Mouse (Mus musculus) CD4-positive, CD25-positive, alpha-beta regulatory T cell, adult 4 months (primary cell): ENCODE data around the gene C1qtnf12. TPM values are rescaled to one million over a fixed set of nuclear protein-coding genes. Genes with fewer than 3 reads are reported as not detected.

Experiments
- ATAC-seq: one replicate; pipeline ENCODE4 v1.8.0; 2017
- polyA plus RNA-seq, 2 experiments: library from polyadenylated mRNA; unstranded; fragments of 100-300 nt; shearing (Covaris generic); gene quantifications; one replicate each; pipeline ENCODE4 v1.2.1; 2017

The C1qtnf12 gene
- 1 to 10 TPM; 7.6 TPM for polyA plus RNA-seq

DNA sequence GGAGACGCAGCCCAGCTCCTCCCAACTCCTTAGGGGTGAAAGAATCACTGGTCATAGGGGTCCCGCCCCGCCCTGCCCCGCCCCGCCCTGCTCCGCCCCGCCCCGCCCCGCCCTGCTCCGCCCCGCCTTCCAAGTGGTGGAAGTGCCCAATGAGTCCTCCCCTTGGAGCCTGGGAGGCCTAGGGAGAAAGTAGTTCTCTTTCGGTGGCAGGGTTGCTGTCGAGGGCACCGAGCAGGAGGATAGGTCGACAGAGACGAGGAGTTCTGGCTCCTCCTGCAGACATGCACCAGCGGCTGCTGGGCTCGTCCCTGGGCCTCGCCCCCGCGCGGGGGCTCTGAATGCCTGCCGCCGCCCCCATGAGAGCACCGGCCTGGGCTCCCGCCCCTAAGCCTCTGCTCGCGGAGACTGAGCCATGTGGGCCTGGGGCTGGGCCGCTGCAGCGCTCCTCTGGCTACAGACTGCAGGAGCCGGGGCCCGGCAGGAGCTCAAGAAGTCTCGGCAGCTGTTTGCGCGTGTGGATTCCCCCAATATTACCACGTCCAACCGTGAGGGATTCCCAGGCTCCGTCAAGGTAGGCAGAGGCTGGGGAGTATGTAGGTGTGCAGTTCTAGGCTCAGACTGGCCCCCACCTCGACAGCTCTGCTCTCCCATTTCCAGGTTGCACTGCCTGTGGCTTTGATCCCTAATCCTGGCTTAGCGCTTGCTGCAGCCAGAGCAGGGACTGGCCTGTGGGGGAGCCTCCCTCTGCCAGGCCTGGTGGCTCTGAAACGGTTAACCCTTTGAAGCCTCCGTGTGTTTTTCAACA, at the start of gene C1qtnf12:
Gene C1qtnf12 (plus strand): TSS at position 152 of the 805 bp plus-strand sequence.
- ATAC-seq = peak; percentile 62

DNA sequence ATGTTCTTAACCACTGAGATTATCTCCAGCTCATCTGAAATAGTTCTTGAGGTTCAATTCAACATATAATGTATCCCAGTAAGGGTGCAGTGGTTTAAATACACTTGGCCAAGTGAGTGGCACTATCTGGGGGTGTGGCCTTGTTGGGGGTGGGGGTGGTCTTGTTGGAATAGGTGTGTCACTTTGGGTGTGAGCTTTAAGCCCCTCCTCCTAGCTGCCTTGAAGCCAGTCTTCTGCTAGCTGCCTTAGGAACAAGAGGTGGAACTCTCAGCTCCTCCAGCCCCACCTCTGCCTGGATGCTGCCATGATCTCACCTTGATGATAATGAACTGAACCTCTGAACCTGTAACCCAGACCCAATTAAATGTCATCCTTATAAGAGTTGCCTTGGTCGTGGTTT, 30.1 kb upstream of the C1qtnf12 start:
- no peak for ATAC-seq

DNA sequence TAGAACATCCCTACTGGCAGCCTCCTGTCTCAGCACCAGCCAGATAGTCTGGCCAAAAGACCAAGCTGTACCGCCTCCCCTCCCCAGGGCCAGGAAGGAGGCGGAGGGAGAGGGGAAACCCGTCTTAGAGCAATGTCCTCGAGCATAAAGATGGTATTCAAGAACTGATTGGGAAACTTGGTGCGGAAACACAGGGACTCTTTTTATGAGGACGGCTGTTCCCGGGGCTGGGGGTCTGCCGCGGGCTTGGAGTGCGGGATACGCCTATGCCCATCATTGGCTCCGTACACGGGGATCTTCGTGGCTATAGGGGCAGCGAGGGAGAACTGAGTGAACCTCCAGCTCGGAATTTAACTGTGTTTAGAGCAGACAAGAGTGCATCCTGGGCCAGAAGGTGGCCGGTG, 19.1 kb upstream of the C1qtnf12 start:
- ATAC-seq = no peak

DNA sequence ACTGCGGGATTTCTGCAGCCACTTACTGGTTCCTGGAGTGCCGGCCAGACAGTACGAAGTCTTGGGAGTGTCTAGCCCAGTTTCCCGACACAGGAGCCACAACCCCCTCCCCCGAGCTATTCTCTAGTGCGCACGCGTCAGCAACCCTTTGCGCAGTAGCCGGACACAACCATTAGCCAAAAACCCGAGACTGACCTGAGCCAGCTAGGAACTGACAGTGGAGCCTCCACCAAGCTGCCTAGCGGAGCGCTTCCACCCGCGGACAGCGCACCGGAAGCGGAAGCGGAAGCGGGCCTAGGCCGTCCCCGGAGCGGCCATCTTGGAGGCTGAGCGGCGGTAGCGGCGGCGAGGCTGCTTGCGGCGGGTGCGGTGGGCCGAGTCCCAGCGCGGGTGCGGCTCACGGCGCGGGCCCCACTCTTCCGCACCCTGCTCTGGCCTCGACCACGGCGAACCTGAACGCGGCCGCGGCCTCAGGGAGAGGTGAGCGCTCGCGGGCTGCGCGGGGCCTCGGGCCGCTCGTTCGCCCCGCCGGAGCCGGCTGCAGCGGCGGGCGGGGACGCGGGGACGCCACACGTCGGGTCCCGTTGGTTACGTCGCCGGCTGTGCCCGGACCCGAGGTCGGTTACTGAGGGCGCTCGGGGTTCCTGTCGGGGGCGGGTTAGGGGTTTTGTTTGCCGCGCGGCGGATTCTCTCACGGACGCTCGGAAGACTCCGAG, 18.4 kb upstream of the C1qtnf12 start, which contains the start of gene Ube2j2:
Gene Ube2j2 (plus strand): TSS at position 298 of the 716 bp plus-strand sequence.
- peak; percentile 90 for ATAC-seq

DNA sequence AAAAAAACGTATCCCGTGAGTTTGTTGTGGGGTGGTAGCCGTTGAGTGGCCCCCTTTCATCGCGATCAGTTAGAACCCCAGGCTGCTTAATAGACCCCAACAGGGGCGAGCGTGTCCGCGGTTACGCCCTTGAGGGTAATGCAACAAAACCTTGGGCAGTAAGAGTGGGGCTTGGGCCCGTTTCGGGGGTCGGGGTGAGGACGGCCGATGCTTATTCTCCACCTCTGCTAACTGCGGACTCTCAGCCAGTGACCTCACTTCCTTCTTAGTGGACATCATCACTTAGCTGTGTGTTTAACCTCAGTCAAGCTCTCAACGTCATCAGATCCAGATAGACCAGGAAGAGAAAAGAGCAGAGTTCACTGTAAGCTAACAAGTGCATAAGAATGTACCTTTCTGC, 17.8 kb upstream of the C1qtnf12 start:
- peak; percentile 40 for ATAC-seq

DNA sequence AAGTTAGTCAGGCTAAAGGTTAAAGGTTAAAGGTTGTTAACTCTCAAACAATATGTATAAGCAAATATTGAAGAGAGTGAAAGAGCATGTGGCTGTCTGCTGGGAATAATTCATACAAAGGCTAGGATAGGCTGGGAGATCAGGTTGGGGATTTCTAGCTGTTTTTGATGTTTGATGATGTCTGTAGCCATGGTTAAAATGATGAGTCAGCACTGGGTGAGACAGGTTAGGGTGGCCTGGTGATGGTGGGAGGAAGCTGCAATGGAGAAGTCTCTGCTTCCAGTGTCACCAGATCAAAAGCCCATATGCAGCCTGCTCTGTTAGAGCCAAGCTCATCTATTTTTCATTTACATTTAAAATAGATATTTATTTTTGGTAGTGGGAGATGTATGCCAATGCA, 15.0 kb upstream of the C1qtnf12 start:
- no peak for ATAC-seq

DNA sequence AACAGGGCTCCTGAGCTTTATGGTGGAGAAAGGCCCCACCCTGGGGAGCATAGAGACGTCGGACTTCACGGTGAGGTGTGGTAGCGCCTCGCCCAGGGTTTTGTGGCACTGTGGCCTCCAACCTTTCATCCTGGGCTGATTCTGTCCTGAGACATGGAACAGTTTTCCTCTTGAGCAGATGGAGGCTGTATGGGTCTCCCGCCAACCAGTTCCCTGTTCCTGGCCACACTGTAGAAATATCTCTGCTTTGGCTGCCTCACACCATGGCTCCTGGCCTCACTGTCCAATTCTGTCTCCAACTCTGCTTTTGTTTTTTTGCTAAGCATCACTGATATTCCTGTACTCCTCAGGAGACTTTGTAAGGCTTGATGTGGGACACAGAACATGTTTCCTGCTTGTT, 6.6 kb upstream of the C1qtnf12 start:
- ATAC-seq = no peak

DNA sequence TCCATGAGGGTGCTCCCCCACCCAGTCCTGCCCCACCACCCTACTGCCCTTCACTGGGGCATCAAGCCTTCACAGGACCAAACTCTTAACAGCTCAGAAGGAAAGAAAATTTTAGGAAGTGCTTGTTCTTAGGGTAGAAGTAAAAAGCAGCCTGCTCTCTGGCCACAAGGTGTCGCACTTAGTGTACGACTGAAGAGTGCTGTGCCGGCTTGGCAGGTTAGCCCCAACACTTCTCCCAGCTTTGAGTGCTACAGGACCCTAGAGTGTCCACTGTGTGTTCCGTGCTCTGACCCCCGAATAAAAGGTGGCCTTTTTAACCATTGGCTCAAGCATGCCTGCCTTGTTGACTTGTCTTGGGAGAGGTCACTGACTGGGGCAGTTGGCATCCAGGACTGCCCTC, 2.8 kb upstream of the C1qtnf12 start:
- peak; percentile 83 for ATAC-seq

DNA sequence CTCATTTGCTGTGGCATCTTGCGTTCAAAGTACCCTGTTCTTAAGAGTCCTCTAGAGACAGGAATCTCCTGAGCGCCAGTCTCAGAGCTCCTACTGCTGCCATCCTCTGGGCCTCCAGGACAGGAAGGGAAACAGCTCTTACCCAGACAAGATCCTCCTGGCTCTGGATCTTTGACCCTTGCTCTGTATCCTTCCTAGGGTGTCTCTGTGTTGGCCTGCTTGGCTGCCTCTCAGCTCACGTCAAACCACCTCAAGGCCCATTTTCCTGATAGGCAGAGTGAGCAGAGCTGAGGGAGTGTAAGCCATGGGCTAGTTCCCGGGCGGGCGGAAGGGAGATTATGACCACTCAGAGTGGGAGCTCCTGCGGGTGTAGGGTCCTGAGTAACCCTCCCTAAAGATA, 988 bp downstream of the C1qtnf12 start:
- no peak for ATAC-seq

DNA sequence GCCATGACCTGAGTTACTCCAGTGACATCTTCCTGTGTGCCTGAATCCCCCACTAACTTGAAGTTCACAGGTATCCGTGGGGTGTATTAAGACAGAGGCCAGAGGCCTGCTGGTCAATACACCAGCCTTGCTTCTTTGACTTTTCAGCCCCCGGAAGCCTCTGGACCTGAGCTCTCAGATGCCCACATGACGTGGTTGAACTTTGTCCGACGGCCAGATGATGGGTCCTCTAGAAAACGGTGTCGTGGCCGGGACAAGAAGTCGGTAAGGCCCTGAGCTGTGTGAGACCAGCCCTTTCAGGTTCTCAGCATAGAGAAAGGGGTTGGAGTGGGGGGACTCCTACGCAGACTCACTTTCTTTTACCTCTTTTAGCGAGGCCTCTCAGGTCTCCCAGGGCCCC, 2.3 kb downstream of the C1qtnf12 start:
- no peak for ATAC-seq

DNA sequence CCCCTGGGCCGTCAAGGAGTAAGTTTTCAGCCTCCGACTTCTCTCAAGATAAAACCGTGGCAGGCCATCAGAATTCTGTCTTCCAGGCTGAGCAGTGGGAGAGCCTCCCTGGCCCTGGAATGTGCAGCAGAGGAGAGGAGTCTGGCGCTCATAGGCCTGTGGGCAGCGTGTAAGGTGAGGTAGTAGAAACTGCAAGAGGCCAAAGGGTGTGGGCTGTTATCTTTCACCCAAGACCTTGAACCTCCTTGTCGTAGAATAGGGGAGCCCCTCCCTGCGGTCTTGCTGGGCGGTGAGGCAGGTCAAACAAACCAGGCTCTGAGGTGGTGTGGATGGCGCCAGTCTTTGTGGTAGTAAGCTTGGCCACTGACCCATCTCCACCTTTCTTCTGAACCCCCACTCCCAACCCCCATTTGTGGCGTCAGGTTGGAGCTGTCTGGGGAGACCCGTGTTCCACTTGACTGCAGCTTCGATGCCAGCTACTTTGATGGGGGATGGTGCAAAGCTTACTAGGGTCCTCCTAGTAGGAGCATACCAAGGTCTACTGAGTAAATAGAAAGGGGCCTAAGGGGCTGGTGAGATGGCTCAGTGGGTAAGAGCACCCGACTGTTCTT, 7.0 kb downstream of the C1qtnf12 start:
- ATAC-seq = no peak

DNA sequence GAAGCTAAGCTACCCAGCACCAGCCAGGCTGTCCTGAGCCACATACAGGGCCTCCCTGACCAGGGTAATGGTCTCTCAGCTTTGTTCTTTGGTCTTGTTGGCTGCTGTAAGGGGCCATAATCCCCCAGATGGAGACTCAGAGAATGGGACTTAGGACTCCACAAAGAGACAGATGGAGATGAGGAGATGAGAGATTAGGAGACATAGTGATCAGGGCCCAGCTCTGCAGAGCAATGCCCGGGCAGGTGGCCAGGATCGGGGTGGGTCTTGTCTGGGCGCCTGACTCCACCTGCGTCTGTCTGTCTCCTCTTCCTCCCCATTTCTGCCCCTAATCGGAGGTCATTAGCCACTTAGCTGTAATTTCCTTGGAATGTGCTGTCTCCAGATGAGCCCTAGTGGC, 8.2 kb downstream of the C1qtnf12 start:
- no peak for ATAC-seq

DNA sequence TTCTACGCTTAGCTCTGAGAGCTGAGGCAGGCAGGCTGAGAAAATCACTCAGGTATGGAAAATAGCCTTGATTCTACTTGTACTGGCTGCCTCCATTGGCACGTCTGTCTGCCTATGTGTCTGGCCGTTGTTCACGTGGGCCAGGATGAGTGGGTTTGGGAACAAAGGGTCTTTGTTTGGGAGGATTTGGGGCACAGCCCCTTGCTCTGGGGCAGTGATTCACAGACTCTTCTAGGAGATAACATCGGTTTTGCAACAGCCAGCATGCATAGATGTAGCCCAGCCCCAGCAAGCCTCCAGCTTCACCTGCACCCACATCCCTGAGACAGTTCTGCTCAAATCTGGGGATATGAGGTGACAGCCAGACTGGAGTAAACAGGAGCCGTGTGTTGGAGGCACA, 10.5 kb downstream of the C1qtnf12 start:
- ATAC-seq = no peak

DNA sequence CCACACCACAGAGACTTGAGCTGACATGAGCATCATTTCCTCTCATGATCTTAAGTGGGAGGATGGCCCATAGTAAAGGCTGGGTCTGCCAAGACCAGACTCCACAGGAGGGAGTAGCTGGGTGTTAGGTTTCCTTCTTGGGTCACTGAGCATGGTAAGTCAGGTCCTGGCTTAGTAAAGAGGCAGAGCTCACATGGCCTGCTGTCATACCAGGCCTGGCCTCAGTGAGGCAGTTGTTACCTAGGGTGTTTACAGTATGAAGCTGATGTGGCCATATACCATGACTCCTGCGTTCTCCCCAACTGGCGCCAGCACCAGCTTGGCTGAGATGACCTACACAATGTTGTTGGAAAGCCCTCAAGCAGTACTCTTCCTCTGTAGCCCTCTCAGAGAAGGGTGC, 11.1 kb downstream of the C1qtnf12 start:
- ATAC-seq = no peak

DNA sequence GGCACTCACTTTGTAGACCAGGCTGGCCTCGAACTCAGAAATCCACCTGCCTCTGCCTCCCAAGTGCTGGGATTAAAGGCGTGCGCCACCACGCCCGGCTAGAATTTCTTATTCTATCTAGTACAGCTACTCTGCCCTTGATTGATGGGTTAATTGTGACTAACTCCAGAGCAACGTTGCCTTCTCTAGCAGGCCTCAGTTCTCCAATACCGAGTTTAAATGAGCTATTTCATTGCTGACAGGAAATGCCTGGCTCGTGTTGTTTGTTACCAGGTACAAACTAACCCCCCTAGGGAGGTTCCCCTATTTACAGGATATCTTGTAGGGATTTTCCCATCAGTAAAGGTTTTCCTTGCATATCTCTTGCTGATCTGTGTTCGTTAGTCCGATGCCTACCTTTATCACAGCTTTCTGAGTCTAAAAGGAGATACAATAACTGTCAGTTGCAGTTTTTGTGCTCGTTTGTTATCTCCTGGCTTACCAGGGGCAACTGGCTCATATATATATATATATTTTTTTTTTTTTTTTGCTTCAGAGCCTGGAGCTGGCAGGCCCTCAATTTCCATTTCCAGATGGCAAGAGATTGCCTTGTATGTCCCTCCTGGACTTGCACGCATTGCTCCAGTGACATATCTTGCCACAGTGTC, 19.4 kb downstream of the C1qtnf12 start:
- ATAC-seq = no peak

DNA sequence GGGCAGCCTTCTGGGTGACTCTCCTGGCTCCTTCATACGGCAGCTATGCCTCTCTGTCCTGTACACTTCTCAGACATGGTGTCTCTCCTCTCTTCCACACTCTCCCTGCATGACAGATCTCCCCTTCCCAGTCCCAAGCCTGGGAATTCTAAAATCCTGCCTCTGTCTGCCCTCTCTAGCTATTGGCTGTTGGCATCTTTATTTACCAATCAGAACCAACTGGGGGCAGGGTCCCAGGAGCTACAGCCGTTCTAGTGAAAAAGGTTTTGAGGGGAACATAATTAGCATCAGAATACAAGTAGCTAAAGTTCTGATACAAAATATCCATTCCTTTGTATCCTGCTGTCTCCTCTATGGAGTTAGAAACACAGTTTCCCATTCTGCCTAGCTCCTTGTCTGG, 21.7 kb downstream of the C1qtnf12 start:
- no peak for ATAC-seq

DNA sequence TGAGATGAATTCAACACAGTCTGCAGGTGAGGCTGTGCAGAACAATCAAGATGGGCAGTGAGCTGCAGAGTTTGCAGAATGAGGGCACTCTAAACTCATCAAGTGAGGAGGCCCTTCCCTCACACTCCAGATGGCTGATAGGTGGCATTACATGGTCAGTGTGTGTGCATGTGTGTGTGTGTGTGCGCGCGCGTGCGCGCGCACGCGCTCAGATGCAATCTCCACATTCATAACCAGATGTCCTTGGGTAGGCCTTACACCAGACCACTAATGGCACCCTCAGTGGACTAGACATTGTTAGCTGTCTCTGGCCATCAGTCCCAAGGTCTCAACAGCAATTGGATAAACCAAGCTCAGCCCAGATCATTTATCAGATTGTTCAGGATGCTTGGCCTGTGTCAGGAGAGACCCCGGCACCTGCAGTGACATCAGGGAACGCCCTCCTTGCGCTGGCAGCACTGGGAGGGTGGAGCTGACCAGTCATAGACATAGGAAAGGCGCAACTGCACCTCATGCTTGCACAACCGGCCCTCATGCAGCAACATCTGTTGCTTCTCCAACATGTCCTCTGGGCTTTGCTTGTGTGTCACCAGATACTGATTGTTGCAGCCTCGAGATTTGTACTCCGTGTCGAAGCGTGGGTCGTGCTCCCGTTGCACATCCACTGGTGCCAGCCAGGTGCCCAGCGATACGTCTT, 29.2 kb downstream of the C1qtnf12 start:
- no peak for ATAC-seq

DNA sequence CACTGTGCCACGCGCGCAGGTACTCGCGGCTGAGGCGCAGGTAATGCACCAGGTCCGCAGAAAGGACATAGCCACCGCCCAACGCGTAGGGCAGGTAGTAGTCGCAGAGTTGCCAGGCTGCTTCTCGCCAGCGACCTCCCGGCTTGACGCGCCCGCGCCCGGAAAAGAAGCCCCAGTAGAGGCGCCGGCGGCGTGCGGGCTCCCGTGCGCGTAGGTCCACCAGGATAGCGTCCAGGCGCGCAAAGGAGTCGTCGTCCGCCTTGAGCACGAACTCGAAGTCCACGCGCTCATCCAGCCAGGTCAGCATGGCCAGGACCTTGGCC, 29.8 kb downstream of the C1qtnf12 start:
- ATAC-seq = no peak

DNA sequence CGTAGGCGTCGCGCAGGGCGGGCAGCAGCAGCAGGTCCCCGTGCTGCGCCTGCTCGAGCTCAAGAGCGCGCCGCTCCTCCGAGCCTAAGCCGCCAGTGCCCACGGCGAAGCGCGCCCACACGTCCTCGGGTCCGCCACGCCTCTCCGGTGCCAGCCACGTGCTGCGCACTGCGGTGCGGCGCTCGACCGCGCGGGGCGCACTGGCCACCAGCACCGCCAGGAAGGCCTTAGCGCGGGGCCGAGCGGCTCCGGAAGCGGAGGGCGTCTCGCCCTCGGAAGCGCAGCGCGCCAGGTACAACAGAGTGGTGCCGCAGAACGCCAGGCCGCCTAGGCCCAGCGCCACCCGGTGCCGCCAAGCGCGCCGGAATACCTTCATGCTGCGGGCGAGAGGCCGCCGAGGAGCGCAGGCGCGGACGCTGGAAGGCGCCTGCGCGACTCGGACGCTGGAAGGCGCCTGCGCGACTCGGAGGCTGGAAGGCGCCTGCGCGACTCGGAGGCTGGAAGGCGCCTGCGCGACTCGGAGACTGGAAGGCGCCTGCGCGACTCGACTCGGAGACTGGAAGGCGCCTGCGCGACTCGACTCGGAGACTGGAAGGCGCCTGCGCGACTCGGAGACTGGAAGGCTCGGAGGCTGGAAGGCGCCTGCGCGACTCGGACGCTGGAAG, 30.3 kb downstream of the C1qtnf12 start, which contains the start of the genes B3galt6 and Sdf4:
Gene B3galt6 (minus strand): TSS at position 409 of the 665 bp plus-strand sequence.
Gene Sdf4 (plus strand): TSS at position 632 of the 665 bp plus-strand sequence.
- peak; percentile 79 for ATAC-seq

DNA sequence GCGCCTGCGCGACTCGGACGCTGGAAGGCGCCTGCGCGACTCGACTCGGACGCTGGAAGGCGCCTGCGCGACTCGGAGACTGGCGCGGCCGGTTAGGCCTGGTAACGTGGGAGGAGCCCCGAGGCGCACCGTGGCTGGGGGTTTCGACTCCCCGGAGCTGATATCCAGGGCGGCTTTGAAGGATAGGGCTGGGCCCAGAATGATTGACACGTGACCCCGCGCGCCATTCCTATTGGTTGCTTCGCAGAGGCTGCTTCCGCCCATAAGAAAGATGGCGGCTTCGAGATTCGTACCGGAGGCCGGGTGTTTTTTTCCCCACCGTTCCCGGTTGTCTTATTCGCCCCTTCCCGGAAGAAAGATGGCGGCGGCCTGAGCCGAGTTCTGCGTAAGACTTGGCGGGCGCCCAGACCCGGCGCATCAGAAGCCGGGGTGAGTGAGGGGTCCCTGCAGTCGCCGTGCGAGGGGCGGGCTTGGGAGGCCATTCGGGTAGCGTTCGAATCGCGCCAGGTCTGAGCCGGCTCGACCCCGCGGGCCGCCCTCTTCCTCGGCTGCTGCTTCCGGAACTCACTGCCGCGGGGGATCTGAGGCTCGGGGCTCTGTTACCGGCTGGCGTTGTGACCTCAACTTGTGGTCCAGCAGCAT, 30.9 kb downstream of the C1qtnf12 start:
- ATAC-seq = peak; percentile 82

DNA sequence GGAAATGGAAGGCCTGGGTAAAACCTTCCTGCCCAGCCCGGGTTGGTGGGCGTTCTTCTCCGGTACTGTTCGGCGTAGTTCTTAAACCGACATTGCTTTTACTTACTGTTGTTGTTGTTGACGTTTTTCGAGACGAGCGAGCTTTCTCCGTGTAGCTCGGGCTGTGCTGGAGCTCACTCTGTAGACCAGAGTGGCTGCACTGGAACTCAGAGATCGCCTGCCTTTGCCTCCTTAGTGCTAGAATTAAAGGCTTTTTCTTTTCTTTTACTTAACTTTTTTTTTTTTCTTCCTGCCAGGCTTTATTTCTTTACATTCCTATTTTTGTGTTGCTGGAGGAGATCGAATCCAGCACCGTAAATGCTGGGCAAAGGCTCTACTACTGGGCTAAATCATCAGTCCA, 31.5 kb downstream of the C1qtnf12 start:
- ATAC-seq = no peak
